Mouse (Mus musculus) kidney, embryonic 14.5 days (tissue): ENCODE measurements around the gene Emilin3. TPM values are rescaled to one million over a fixed set of nuclear protein-coding genes. Genes with fewer than 3 reads are reported as not detected.
A peak's percentile ranks its signal among the peaks of the same experiment; 100 is the strongest.

Experiments used
- ATAC-seq: fragments of 200-750 bp; cut with Nextera tagmentation; 2 replicates; pipeline ENCODE4 v1.8.0; 2017; ENCODE audit warnings: moderate number of reproducible peaks, mild to moderate bottlenecking, moderate TSS enrichment, moderate library complexity; ENCODE audit not compliant: low FRiP score, low TSS enrichment
- H3K27ac ChIP-seq: fragments of 300-500 bp; sonication (generic); 2 replicates; pipeline ENCODE4 v1.5.1; 2014; ENCODE audit warnings: low read depth, mild to moderate bottlenecking, low read length, moderate library complexity, mixed read lengths
- H3K27me3 ChIP-seq: fragments of 300-500 bp; sonication (generic); 2 replicates; pipeline ENCODE4 v1.6.1; 2014; ENCODE audit warnings: mild to moderate bottlenecking, low read length; ENCODE audit not compliant: control insufficient read depth, insufficient read depth
- H3K36me3 ChIP-seq: fragments of 300-500 bp; sonication (generic); 2 replicates; pipeline ENCODE4 v1.6.1; 2014; ENCODE audit warnings: low read length, mixed read lengths; ENCODE audit not compliant: control insufficient read depth, insufficient read depth
- H3K4me1 ChIP-seq: fragments of 300-500 bp; sonication (generic); 2 replicates; pipeline ENCODE4 v1.6.1; 2014; ENCODE audit warnings: low read length, mixed read lengths; ENCODE audit not compliant: control insufficient read depth, insufficient read depth
- H3K4me2 ChIP-seq: fragments of 300-500 bp; sonication (generic); replicated peaks from 2 replicates; pipeline ENCODE4 v1.6.1; 2014; ENCODE audit warnings: low read depth, mild to moderate bottlenecking, low read length
- H3K4me3 ChIP-seq: fragments of 300-500 bp; sonication (generic); 2 replicates; pipeline ENCODE4 v1.5.1; 2014; ENCODE audit warnings: mild to moderate bottlenecking, low read length
- H3K9ac ChIP-seq: fragments of 300-500 bp; sonication (generic); 2 replicates; pipeline ENCODE4 v1.6.1; 2014; ENCODE audit warnings: low read depth, mild to moderate bottlenecking, low read length, moderate library complexity
- H3K9me3 ChIP-seq: fragments of 300-500 bp; sonication (generic); 2 replicates; pipeline ENCODE4 v1.6.1; 2016; ENCODE audit warnings: low read length; ENCODE audit not compliant: control insufficient read depth
- WGBS: fragments of 180-500 bp; shearing (Covaris S2); extraction: QIAGEN DNeasy Blood & Tissue Kit; methylation state at CpG from one replicate; pipeline ENCODE4 v1.1.7; 2014; 5-methylcytosine and 5-hydroxymethylcytosine counted together
- polyA plus RNA-seq: library from polyadenylated mRNA; unstranded; fragments of >200 nt; fragmentation: Nextera tagmentation; extraction: Ambion mirVana; gene quantifications from 2 replicates; pipeline ENCODE4 v1.2.1, GENCODE M21; 2014

Emilin3 gene
- polyA plus RNA-seq, 1 experiment from 2014 or later: 3.5 TPM

DNA sequence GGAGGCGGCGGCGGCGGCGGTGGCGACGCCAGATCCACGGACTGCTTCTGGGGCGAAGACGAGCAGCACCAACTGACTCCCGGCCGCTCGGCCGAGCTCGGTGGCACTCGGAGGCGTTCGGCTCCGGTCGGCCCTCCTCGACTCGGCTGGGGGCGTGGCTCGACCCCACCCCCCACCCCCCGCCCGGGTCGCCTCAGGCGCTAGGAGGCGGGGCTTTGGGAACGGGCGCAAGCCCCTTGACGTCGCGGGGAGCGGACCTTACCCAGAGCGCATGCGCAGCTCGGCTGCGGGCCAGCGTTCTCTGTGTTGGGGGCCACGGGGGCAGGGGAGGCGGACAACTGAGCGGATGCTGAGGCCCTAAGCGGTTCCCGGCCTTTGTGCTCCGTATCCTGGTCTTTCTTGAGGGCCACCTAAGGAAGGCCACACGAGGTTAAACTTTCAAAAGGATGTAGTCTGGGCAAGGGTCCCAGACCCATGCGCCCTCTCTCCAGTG, 39.2 kb downstream of the Emilin3 start, which contains the start of gene Zhx3:
TSS of gene Zhx3 (minus strand) at position 109 of the 493 bp plus-strand sequence.
- no peaks in the 10 kb centered on the region for H3K36me3 ChIP-seq
- H3K9ac ChIP-seq: peak within 1 kb of the TSS; percentile 94
- peak; percentile 97 for ATAC-seq
- peak within 1 kb of the TSS; percentile 67 for H3K4me2 ChIP-seq
- peak within 1 kb of the TSS; percentile 91 for H3K27ac ChIP-seq
- no peaks in the 10 kb centered on the region; the same call in 1 of the 2 replicates for H3K9me3 ChIP-seq
- H3K27me3 ChIP-seq: no peaks in the 10 kb centered on the region
- WGBS: 2% methylated on average over 44 of the region's 48 CpGs
- no peaks in the 10 kb centered on the region for H3K4me1 ChIP-seq
- H3K4me3 ChIP-seq: peak within 1 kb of the TSS; percentile 88

- no peaks in the 10 kb centered on the region for H3K4me1 ChIP-seq
- no peaks in the 10 kb centered on the region; the same call in 1 of the 2 replicates for H3K9me3 ChIP-seq
- peak overlapping the region; percentile 94 for H3K9ac ChIP-seq
- 0% methylated on average over 30 of the region's 47 CpGs for WGBS
- H3K36me3 ChIP-seq: no peaks in the 10 kb centered on the region
- peak; percentile 88 for ATAC-seq
- H3K4me3 ChIP-seq: peak overlapping the region; percentile 88
- H3K27ac ChIP-seq: peak overlapping the region; percentile 91
- peak overlapping the region; percentile 67 for H3K4me2 ChIP-seq
- no peaks in the 10 kb centered on the region for H3K27me3 ChIP-seq
Observed at GRCm38 (mm10) chr2:160872395-160872794, 39.7 kb downstream of the Emilin3 start.

- Histone ChIP-seq H3K27me3 (no peaks in the 10 kb centered on the region), H3K9me3 (no peaks in the 10 kb centered on the region; the same call in 1 of the 2 replicates), H3K9ac (no peak overlapping the region), H3K36me3 (no peaks in the 10 kb centered on the region), H3K4me1 (no peaks in the 10 kb centered on the region), H3K27ac (no peak overlapping the region), H3K4me3 (peak overlapping the region; percentile 12; the same call in 1 of the 2 replicates), H3K4me2 (peak overlapping the region; percentile 21)
- 71% methylated on average over 3 of the region's 3 CpGs for WGBS
- no peak for ATAC-seq
Observed at GRCm38 (mm10) chr2:160871310-160871709, 40.8 kb downstream of the Emilin3 start.

- 75% methylated on average over 3 of the region's 3 CpGs for WGBS
- Histone ChIP-seq H3K27ac (no peak overlapping the region), H3K4me3 (no peak overlapping the region), H3K36me3 (no peaks in the 10 kb centered on the region), H3K4me2 (no peak overlapping the region), H3K27me3 (no peaks in the 10 kb centered on the region), H3K9me3 (no peaks in the 10 kb centered on the region), H3K4me1 (no peaks in the 10 kb centered on the region), H3K9ac (no peak overlapping the region)
- ATAC-seq: no peak
Observed at GRCm38 (mm10) chr2:160869446-160869845, 42.7 kb downstream of the Emilin3 start.

GRCm38 (mm10) chr2:160865266-160865665, 46.9 kb downstream of the Emilin3 start:
- no peaks in the 10 kb centered on the region for H3K27me3 ChIP-seq
- no peak for ATAC-seq

DNA sequence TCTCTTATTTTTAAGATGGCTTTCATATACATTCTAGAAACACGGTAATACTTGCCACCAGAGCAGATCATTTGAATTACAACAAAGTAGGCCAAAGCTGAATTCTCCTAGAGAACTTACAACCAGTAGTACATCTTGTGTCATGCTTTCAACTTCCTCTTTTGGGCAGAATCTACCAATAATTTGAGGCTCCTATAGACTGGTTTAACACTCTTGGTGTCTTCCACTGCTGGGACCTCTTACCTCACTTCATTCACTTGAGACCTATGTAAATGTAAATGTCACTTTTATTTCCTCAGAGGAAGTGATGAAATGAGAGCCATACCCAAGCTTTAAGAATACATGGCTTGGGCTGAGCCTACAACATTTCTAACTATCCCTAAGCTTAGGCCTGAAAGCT, 48.0 kb downstream of the Emilin3 start:
- Histone ChIP-seq H3K4me3 (no peak overlapping the region), H3K9me3 (no peaks in the 10 kb centered on the region), H3K36me3 (no peaks in the 10 kb centered on the region), H3K9ac (no peak overlapping the region), H3K4me1 (no peaks in the 10 kb centered on the region), H3K4me2 (no peak overlapping the region), H3K27ac (no peak overlapping the region), H3K27me3 (no peaks in the 10 kb centered on the region)
- WGBS: 92% methylated on average over 1 of the region's 1 CpGs
- ATAC-seq: no peak

More at GRCm38 (mm10) chr2:160865266-160865665, 46.9 kb downstream of the Emilin3 start:
- no peaks in the 10 kb centered on the region for H3K9me3 ChIP-seq
- H3K4me1 ChIP-seq: no peaks in the 10 kb centered on the region
- 80% methylated on average over 2 of the region's 2 CpGs for WGBS
- no peak overlapping the region for H3K27ac ChIP-seq
- no peak overlapping the region for H3K4me2 ChIP-seq
- H3K36me3 ChIP-seq: no peaks in the 10 kb centered on the region
- H3K4me3 ChIP-seq: no peak overlapping the region
- no peak overlapping the region for H3K9ac ChIP-seq

DNA sequence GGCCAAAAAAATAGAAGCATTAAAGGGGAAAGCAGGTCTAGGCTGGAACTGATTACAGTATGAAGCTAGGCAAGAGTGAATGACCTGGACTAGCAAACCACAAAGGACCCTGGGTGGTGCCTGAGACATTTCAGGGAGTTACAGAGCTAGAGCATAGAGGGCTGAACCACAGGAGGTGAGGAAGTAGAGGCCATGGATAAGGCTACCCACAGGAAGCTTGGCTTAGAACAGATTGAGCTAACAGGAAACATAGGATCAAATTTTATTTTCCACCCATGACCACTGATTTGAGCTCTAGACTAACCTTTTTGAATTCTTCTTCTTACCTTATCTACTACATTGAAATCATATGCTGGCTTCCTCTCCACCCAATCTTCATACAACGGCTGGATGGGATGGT, 51.8 kb downstream of the Emilin3 start:
- Histone ChIP-seq H3K9ac (no peak overlapping the region), H3K27me3 (no peaks in the 10 kb centered on the region), H3K27ac (no peak overlapping the region), H3K4me1 (no peaks in the 10 kb centered on the region), H3K36me3 (no peaks in the 10 kb centered on the region), H3K9me3 (no peaks in the 10 kb centered on the region), H3K4me2 (no peak overlapping the region), H3K4me3 (no peak overlapping the region)
- ATAC-seq: no peak
- WGBS: 73% methylated on average over 1 of the region's 1 CpGs

Other genes with a start within 250 kb of the Emilin3 start
- 32.9 and 60.3 TPM in 2 replicates for gene Plcg1, start 181.0 kb downstream of the Emilin3 start, polyA plus RNA-seq
- gene Zhx3, start 39.3 kb downstream of the Emilin3 start, polyA plus RNA-seq: 7.0 and 10.2 TPM in 2 replicates
- 1.1 and 1.9 TPM in 2 replicates for gene Lpin3, start 31.7 kb downstream of the Emilin3 start, polyA plus RNA-seq
- gene Chd6, start 196.7 kb upstream of the Emilin3 start, polyA plus RNA-seq: 37.7 and 41.4 TPM in 2 replicates